Mouse (Mus musculus) spleen, embryonic (tissue): Measurements from ENCODE around the gene Hs3st6.

Source experiments
- CTCF ChIA-PET: fragments of 350-600 bp; sonication (Branson Sonifier 250); formaldehyde crosslinking; loops from one replicate; lab custom pipeline; 2022; lab: Charles Lee

The Hs3st6 gene

DNA sequence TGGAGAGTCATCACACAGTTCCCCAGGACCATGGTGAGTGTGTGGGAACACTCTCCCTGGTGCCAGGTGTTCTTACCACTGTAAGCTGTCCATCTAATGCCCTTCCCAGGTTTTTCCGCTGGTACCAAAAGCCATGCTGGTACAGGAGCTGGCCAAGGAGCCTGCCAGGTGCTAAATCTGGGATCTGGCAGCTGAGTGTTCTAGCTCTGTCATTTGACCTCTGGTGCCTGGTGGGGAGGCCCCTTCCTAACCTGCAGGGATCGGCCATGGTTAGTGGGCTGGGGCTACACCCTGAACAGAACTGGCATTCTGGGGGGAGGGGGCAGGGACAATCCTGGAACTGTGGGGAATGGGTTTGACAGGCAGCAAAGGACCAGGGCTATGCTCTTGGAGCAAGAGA is 25.2 kb upstream of the Hs3st6 start, which contains the start of gene Rpl3l:
Gene Rpl3l, plus strand, starts transcription at position 203 of the 400 bp plus-strand sequence.
- CTCF ChIA-PET, result no interaction called here

DNA sequence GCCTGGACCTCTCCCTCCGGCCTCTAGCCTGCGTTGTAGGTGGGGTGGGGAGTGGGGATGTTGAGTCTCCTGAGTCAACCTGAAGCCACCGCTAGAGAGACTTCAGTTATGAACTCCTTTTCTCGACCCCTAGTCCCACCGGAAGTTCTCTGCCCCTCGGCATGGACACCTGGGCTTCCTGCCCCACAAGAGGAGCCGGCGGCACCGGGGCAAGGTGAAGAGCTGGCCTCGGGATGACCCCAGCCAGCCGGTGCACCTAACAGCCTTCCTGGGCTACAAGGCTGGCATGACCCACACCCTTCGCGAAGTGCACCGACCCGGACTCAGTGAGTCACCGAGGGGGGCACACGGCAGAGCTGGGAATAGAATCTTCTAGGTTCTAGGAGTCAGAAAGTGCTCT is 24.6 kb upstream of the Hs3st6 start:
- CTCF ChIA-PET, result no interaction called here

DNA sequence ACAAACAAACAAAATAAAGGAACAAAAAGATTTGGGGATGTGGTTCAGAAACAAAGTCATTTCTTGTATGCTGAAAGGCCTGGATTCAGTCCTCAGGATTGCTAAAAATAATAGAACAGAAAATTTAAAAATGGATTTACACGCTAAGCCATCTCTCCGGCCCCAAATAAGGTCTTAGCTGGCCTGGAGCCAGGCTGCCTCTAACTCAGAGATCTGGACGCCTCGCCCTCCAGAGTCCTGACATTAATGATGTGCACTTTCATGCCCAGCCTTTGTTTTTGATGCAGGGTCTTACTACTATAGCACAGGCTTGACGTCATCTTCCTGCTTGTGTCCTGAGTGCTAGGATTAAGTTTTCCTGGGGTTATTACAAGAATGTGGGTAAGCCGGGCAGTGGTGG is 23.7 kb upstream of the Hs3st6 start:
- CTCF ChIA-PET, result no interaction called here

- CTCF ChIA-PET, result no interaction called here
Measured at GRCm38 (mm10) chr17:24730787-24731186, 22.0 kb upstream of the Hs3st6 start.

DNA sequence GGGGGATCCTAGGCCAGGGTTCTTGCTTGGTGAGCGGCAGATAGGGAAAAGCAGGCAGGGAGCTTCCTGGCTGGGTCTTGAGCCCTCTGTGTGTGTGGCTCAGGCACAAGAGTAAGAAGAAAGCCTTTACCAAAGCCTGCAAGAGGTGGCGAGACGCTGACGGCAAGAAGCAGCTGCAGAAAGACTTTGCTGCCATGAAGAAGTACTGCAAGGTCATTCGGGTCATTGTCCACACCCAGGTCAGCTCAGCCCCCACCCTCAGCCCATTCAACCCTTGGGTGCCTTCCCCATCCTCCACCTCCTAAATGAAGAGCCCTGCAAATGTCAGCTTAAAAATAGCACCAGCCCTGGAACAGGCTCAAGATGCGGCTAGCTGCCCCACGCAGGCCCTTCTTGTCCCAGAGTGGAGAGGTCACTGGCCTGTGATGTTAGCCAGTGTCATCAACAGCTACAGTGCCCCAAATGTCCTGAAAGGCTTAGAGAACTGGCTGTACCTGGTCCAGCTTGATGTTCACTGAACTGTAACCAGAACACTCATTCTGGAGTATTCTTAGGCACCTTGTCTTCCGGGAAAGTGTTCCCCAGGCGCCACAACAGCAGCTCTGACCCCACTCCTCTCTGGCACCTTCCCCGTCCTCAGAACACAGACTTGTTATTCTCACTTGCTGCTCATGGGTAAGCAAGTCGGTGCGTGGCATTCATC is 20.4 kb upstream of the Hs3st6 start:
- CTCF ChIA-PET, result no interaction called here

DNA sequence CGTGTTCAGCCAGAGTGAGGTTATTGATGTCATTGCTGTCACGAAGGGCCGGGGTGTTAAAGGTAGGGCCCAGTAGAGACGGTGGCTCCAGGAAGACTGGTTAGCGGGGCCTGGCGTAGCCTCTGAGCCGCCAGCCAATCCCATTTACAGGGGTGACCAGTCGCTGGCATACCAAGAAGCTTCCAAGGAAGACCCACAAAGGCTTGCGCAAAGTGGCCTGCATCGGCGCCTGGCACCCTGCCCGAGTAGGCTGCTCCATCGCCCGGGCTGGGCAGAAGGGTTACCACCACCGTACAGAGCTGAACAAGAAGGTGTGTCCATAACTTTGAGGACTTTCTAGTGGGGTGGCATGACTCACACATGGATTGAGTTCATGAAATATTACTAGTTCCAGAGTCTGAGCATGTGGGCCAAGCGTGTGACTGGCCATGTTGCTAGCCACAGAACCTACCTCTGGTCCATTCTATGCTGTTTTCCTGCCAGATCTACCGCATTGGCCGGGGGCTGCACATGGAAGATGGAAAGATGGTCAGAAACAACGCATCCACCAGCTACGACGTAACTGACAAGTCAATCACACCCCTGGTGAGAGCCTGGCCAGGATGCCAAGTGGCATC is 19.2 kb upstream of the Hs3st6 start:
- CTCF ChIA-PET, result interaction anchor here (1.4 kb wide), 1 partner anchor 8 kb away, joined by 5 read pairs; the partner anchor contains the start of gene Ndufb10

DNA sequence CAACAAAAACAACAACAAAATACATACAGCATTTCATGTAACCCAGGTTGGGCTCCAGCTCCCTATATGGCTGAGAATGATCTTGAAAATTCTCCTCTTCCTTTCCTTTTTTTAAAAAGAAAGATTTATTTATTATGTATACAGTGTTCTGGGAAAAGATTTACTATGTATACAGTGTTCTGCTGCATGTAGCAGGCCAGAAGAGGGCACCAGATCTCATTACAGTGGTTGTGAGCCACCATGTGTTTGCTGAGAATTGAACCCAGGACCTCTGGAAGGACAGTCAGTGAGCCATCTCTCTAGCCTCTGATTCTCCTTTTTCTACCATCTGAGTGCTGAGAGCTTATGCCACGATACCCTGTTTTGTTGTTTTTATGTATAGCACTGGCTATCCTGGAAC is 18.3 kb upstream of the Hs3st6 start:
- CTCF ChIA-PET, result interaction anchor here (1.4 kb wide), 1 partner anchor 9 kb away, joined by 5 read pairs; the partner anchor contains the start of gene Ndufb10

GRCm38 (mm10) chr17:24735446-24735845 is 17.3 kb upstream of the Hs3st6 start:
- CTCF ChIA-PET, result interaction anchor here (0.5 kb wide), 1 partner anchor 1805 kb away, joined by 3 read pairs; no protein-coding TSS in a partner anchor

GRCm38 (mm10) chr17:24736330-24737051 is 16.3 kb upstream of the Hs3st6 start, which contains the start of gene Msrb1:
TSS of gene Msrb1 (plus strand) at chr17:24736642.
- CTCF ChIA-PET, result interaction anchor here (0.8 kb wide), 1 partner anchor 10 kb away, joined by 3 read pairs; no protein-coding TSS in a partner anchor

DNA sequence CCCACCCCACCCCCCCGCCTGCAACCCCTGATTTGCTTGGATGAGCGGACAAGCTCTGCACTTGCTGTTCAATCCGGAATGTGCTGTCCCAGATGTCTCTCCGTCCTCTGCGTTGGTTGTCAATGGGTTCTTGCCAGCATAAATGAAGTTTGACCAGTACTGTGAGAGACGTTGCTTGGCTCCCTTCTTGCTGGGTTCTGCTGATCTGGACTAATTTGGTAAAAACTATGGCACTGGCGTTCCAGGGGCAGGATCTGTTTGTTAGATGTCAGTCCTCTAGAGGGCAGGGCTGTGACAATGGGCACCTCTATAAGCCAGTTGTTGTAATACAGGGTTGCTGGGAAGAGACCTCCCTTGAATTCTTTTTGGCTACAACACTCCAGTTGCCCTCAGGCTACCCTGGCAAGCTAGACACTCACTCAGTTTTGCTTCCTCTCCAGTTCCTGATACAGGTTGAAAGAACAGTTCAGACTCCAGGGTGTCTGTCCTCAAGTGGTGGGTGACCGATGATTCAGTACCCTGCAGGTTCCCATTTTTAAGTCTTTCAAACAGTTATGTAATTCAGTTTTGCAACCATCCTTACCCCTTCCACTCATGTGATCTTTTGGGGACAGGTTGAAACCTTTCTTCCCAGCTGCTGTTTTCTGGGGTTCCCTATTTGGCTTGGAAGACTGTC is 15.5 kb upstream of the Hs3st6 start:
- CTCF ChIA-PET, result interaction anchor here (0.8 kb wide), 1 partner anchor 10 kb away, joined by 3 read pairs; no protein-coding TSS in a partner anchor

DNA sequence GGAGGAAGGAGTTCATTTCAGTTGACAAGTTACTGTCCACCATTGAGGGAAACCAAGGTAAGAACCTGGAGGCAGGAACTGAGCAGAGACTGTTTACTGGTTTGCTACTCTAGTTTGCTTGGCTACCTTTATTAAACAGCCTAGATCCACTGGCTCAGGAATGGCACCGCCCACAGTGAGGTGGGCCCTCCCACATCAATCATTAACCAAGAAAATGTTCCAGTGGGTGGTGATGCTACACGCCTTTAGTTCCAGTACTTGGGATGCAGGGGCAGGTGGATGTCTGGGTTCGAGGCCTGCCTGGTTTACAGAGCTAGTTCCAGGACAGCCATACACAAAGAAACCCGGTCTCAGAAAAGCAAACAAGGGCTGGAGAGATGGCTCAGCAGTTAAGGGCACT is 14.6 kb upstream of the Hs3st6 start:
- CTCF ChIA-PET, result no interaction called here

- CTCF ChIA-PET, result no interaction called here
Measured at GRCm38 (mm10) chr17:24739926-24740325, 12.9 kb upstream of the Hs3st6 start.

GRCm38 (mm10) chr17:24742307-24742706 is 10.5 kb upstream of the Hs3st6 start:
- CTCF ChIA-PET, result no interaction called here

DNA sequence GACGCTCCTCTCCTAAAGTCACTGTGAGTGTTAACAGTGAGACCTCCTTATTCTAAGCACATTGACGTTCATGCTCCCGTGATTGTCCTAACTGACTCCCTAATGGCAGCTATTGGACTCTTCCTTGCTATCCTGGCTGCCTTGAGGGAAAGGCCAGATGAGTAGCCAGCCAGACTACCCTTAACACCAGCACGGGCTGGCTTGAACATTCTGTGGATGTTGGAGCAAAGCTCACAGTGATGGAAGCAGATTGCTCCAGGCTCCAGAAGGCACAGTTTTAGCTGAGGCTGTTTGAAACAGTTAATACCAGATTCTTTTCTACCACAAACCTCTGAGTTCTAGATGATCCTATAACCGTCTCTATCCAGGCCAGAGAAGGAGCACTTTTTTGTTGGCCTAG is 8.9 kb upstream of the Hs3st6 start:
- CTCF ChIA-PET, result no interaction called here

- CTCF ChIA-PET, result no interaction called here
Measured at GRCm38 (mm10) chr17:24744381-24744780, 8.4 kb upstream of the Hs3st6 start.

DNA sequence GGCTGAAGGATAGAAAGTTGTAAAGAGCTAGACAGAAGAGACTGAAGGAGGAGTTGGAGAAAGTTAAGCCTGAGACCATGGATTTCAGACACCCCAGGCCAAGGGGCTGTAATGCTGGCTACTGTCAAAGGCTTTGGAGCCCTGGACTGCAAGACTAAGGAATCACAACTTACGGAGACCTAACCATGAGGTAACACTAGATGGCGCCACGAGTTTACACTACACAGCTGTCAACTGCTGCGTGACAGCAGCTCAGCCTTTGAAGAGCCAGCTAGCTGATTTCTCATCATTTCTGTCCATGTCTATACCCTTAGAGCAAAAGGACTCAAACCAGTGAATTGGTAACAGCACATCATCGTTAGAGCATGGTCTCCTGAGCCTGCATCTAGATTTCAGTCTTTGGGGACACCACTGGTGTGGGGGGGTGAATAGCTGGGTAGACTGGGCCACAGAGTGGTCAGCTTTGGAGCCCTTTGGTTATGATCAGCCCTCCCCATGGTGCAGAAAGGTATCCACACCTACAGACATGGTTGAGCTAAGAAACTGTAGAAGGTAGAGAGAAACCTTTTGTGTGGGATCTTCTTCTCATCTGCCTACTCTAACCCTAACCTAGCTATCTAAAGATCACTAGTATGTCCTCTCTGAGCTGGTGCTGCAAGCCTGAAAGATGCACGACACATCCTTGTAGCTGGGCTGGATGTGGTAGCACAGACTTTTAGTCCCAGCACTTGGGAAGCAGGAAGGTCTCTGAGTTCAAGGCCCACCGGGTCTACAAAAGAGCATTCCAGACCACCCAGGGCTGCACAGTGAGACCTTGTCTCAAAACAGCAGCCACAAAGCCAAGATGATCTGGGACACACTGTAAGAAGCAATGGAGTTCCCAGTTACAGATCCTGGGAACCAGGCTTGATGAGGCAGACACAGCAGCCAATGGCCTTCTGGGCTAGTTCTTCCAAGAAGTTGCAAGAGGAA is 7.0 kb upstream of the Hs3st6 start:
- CTCF ChIA-PET, result no interaction called here

- CTCF ChIA-PET, result interaction anchor here (1.1 kb wide), 1 partner anchor 10 kb away, joined by 3 read pairs; the partner anchor contains the start of gene Msrb1
Measured at GRCm38 (mm10) chr17:24746986-24747385, 5.8 kb upstream of the Hs3st6 start.

GRCm38 (mm10) chr17:24751528-24751927 is 1.3 kb upstream of the Hs3st6 start:
- CTCF ChIA-PET, result no interaction called here

DNA sequence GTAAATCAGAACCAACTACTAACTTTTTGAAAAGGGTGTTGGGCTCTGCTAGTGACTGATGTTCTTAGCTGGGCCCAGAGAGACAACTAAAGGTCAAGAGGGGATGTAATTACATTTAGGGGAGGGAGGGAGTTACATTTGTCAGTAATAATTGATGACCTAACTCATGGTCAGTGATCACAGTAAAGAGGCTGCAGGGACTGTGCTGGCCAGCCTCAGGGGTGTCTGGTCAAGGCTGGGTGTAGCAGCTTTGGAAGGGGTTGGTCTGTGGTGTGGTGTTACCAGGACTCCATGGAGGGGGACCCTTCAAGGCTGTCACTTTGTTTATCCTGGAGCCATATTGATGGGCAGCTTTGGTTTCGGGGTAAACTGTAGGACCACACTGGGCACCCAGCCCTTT is 4.6 kb downstream of the Hs3st6 start:
- CTCF ChIA-PET, result no interaction called here

GRCm38 (mm10) chr17:24761121-24761520 is 8.3 kb downstream of the Hs3st6 start:
- CTCF ChIA-PET, result interaction anchor here (0.6 kb wide), 1 partner anchor 11 kb away, joined by 3 read pairs; no protein-coding TSS in a partner anchor
